Mouse (Mus musculus) ES-Bruce4 (cell line): Measurements from ENCODE around the gene Adamts3.

Experiments used
- CTCF ChIP-seq: IDR thresholded peaks from one replicate; pipeline ENCODE4 v1.8.1; 2011; ENCODE audit warnings: low read depth, low read length
- POLR2A ChIP-seq: IDR thresholded peaks from one replicate; pipeline ENCODE4 v1.8.1; 2011; ENCODE audit warnings: low read length; ENCODE audit not compliant: insufficient read depth

- TF ChIP-seq CTCF, result no peak
- TF ChIP-seq POLR2A, result no peak
Observed at GRCm38 (mm10) chr5:89751836-89752235, 131.3 kb downstream of the Adamts3 start.
